Mouse (Mus musculus) C2C12 (cell line): ENCODE data around the gene Ptprh. TPM values are rescaled to one million over a fixed set of nuclear protein-coding genes. Genes with fewer than 3 reads are reported as not detected.

Source experiments
- H3K27me3 ChIP-seq: one replicate; pipeline ENCODE4 v1.6.1; 2011; ENCODE audit not compliant: control insufficient read depth, insufficient read depth, insufficient read length
- H3K36me3 ChIP-seq: one replicate; pipeline ENCODE4 v1.6.1; 2011; ENCODE audit not compliant: control insufficient read depth, insufficient read depth
- H3K4me3 ChIP-seq: one replicate; pipeline ENCODE4 v1.5.1; 2011; ENCODE audit warnings: mild to moderate bottlenecking, control low read depth; ENCODE audit not compliant: poor library complexity, insufficient read depth, severe bottlenecking
- H3K79me2 ChIP-seq: one replicate; pipeline ENCODE4 v1.6.1; 2011; ENCODE audit not compliant: control insufficient read depth, insufficient read depth
- H3K79me3 ChIP-seq: one replicate; pipeline ENCODE4 v1.6.1; 2011; ENCODE audit warnings: low read depth, control low read depth
- H3ac ChIP-seq: one replicate; pipeline ENCODE3; 2011; ENCODE audit warnings: low read depth; ENCODE audit not compliant: control insufficient read depth, insufficient read length
- CEBPB ChIP-seq: IDR thresholded peaks from one replicate; pipeline ENCODE4 v1.6.1; 2011; ENCODE audit warnings: low read depth, mild to moderate bottlenecking, control low read depth, moderate library complexity
- CTCF ChIP-seq: IDR thresholded peaks from one replicate; pipeline ENCODE4 v1.5.1; 2011; ENCODE audit not compliant: control insufficient read depth, insufficient read depth, insufficient read length
- FOSL1 ChIP-seq: IDR thresholded peaks from one replicate; pipeline ENCODE4 v1.8.0; 2011; ENCODE audit warnings: mild to moderate bottlenecking, low read length; ENCODE audit not compliant: poor library complexity, insufficient read depth, severe bottlenecking
- MAX ChIP-seq: IDR thresholded peaks from one replicate; pipeline ENCODE4 v1.6.1; 2011; ENCODE audit warnings: mild to moderate bottlenecking, control low read depth
- MYOD1 ChIP-seq: IDR thresholded peaks from one replicate; pipeline ENCODE4 v1.6.1; 2011; ENCODE audit warnings: low read depth; ENCODE audit not compliant: control insufficient read depth, insufficient read length
- MYOG ChIP-seq: IDR thresholded peaks from one replicate; pipeline ENCODE4 v1.6.1; 2011; ENCODE audit not compliant: control insufficient read depth, insufficient read length; ENCODE audit errors: extremely low read depth
- USF1 ChIP-seq: IDR thresholded peaks from one replicate; pipeline ENCODE4 v1.6.1; 2011; ENCODE audit warnings: low read depth, mild to moderate bottlenecking, control low read depth, moderate library complexity
- polyA plus RNA-seq: library from polyadenylated mRNA; unstranded; fragments of >200 nt; fragmentation: generic; extraction: Trizol; gene quantifications from one replicate; pipeline ENCODE4 v1.2.1, GENCODE M21; 2012; ENCODE audit warnings: missing spikeins

Ptprh gene
- polyA plus RNA-seq, 1 experiment, result not detected

DNA sequence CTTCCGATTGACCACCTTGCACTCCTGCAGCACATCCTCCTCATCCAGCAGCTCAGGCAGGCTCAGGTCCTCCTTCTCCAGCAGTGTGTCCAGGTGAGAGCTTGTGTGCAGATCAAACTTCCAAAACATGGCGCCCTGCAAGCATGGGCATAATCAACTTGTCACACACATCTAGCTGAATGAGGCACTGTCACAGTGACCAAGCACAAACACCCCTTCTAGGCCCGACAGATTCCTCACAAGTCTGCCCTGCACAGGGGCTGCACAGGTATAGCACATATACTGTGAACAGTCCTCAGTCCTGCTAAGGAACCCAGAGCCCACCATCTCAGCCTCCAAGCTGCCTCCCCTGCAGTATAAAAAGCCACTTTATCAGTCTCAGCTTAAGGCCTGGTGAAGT is 43.0 kb upstream of the Ptprh start:
- TF ChIP-seq MYOG (no peak), USF1 (no peak), CTCF (no peak), FOSL1 (no peak), MAX (no peak), CEBPB (no peak), MYOD1 (no peak)
- Histone ChIP-seq H3K36me3 (peaks cover 29% of the 10 kb centered on the region), H3K79me2 (peaks cover 34% of the 10 kb centered on the region), H3K79me3 (peaks cover 29% of the 10 kb centered on the region), H3K27me3 (no peaks in the 10 kb centered on the region), H3K4me3 (no peak overlapping the region), H3ac (no peak overlapping the region)

DNA sequence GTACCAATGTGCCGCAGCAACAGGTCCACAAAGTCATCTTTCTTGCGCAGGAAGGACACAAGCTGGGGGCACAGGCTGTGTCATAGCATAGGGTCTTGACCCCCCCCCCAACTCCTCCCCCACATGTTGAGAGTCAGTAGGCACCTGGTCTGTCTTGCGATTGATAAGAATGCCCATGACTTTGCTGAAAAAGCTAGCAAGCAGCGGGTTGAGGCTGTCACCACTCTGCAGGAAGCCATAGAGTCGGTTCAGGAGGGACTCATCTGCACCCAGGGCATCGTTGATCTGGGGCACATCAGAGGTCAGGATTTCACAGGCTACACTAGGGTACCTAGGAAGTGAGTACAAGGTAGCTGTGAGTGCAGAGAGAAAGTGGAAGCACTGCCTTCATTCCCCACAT is 39.4 kb upstream of the Ptprh start:
- peaks cover 13% of the 10 kb centered on the region for H3K79me3 ChIP-seq
- TF ChIP-seq CEBPB (no peak), CTCF (no peak), FOSL1 (no peak), MYOG (no peak), MAX (no peak), MYOD1 (no peak), USF1 (no peak)
- H3K36me3 ChIP-seq, result peaks cover 22% of the 10 kb centered on the region
- no peak overlapping the region for H3K4me3 ChIP-seq
- peaks cover 18% of the 10 kb centered on the region for H3K79me2 ChIP-seq
- no peak overlapping the region for H3ac ChIP-seq
- H3K27me3 ChIP-seq, result no peaks in the 10 kb centered on the region

DNA sequence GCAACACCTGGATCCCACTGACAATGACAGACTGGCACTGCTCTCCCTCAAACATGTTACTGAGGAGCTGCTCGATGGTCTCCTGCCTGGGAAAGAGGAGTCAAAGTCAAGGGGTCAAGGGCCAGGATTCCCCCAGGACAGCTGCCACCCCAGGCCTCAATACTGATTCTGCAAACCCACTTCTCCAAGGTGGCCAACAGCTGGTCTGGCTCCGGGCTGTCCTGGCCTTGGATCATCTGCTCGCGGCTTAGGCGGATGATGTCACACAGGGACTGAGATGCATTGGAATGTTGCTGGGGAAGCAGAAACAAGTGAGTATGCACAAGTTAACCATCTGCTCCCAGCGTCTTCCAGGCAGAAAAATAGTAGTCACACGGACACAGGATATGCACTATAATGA is 38.1 kb upstream of the Ptprh start:
- TF ChIP-seq MYOD1 (peak; percentile 11), USF1 (no peak), CTCF (no peak), MAX (no peak), CEBPB (no peak)
- peaks cover 4% of the 10 kb centered on the region for H3K79me3 ChIP-seq
- no peak overlapping the region for H3ac ChIP-seq
- peaks cover 22% of the 10 kb centered on the region for H3K36me3 ChIP-seq
- H3K4me3 ChIP-seq, result no peak overlapping the region
- no peaks in the 10 kb centered on the region for H3K27me3 ChIP-seq
- H3K79me2 ChIP-seq, result peaks cover 6% of the 10 kb centered on the region

GRCm38 (mm10) chr7:4641155-4641554 is 37.3 kb upstream of the Ptprh start:
- Histone ChIP-seq H3ac (no peak overlapping the region), H3K36me3 (peaks cover 24% of the 10 kb centered on the region)

GRCm38 (mm10) chr7:4636179-4636578 is 32.3 kb upstream of the Ptprh start:
- no peak overlapping the region for H3ac ChIP-seq
- H3K79me3 ChIP-seq, result no peaks in the 10 kb centered on the region
- H3K4me3 ChIP-seq, result no peak overlapping the region
- TF ChIP-seq MYOG (no peak), MAX (no peak)
- no peaks in the 10 kb centered on the region for H3K27me3 ChIP-seq
- peaks cover 31% of the 10 kb centered on the region for H3K36me3 ChIP-seq
- H3K79me2 ChIP-seq, result no peaks in the 10 kb centered on the region

More at GRCm38 (mm10) chr7:4641155-4641554, 37.3 kb upstream of the Ptprh start:
- Histone ChIP-seq H3K79me2 (no peaks in the 10 kb centered on the region), H3K27me3 (no peaks in the 10 kb centered on the region), H3K79me3 (peaks cover 2% of the 10 kb centered on the region), H3K4me3 (no peak overlapping the region)
- TF ChIP-seq CEBPB (no peak), USF1 (no peak), MYOD1 (no peak), CTCF (no peak), MAX (no peak), MYOG (no peak), FOSL1 (no peak)

DNA sequence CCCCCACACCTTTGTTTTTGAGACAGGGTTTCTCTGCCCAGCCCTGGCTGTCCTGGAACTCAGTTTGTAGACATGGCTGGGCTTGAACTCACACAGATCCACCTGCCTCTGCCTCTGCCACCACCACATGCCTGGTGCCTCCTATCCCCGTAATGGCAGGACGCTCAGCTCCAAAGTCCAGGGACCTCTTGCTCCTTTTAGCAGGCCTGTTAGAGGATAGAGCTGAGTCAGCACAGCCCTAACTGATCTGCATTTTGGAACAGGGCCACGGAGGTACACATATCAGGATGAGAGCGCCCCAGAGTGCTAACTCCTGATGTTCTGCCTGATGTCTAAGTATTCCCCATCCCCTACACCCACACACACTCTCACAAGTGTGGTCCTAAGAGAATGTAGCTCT is 27.2 kb upstream of the Ptprh start, which contains the start of gene Tmem86b:
Tmem86b (minus strand) TSS at position 392 of the 400 bp plus-strand sequence.
- Histone ChIP-seq H3K27me3 (no peaks in the 10 kb centered on the region), H3K36me3 (peaks cover 28% of the 10 kb centered on the region), H3K79me3 (no peaks in the 10 kb centered on the region), H3K79me2 (no peaks in the 10 kb centered on the region), H3K4me3 (no peak within 1 kb of the TSS), H3ac (no peak within 1 kb of the TSS)
- TF ChIP-seq CEBPB (no peak), MYOD1 (no peak), FOSL1 (no peak), CTCF (no peak), USF1 (no peak), MAX (no peak), MYOG (no peak)
